Mouse (Mus musculus) heart, adult 2 months (tissue): ENCODE results near the gene Cish.

Experiments
- CTCF ChIP-seq: fragments of 200-600 bp; IDR thresholded peaks from 2 replicates; pipeline ENCODE4 v1.8.1; 2022; ENCODE audit warnings: antibody characterized with exemption, mild to moderate bottlenecking, moderate library complexity
- EP300 ChIP-seq: fragments of 200-500 bp; IDR thresholded peaks from 2 replicates; pipeline ENCODE4 v1.6.1; 2011; ENCODE audit warnings: low read depth, low read length, control low read depth; ENCODE audit not compliant: insufficient read depth
- POLR2A ChIP-seq: fragments of 200-500 bp; IDR thresholded peaks from 2 replicates; pipeline ENCODE4 v1.6.1; 2011; ENCODE audit warnings: mild to moderate bottlenecking, low read depth, low read length, control low read depth; ENCODE audit not compliant: insufficient read depth

DNA sequence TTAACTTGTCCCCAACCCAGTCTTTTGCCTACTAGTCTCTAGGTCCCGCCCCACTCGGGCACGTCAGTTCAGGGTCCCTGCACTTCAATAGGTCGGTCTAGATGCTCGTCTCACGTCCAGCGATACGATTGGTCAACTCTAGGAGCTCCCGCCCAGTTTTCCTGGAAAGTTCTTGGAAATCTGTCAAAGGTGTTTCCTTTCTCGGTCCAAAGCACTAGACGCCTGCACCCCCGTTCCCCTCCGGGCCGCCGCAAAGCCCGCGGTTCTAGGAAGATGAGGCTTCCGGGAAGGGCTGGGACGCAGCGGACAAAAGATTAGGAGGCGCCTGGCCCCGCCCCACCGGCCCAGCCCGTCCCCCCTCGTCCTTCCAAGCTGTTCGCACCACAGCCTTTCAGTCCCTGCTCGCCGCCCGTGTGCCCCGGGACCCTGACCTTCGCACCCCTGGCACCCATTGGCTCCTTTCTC, 707 bp downstream of the Cish start:
- TF ChIP-seq CTCF (no peak), POLR2A (peak; percentile 81), EP300 (peak; percentile 65; the same call in 1 of the 2 replicates)
